Mouse (Mus musculus) heart, postnatal 36 days (tissue): ENCODE results near the gene Ptpru. TPM values are rescaled to one million over a fixed set of nuclear protein-coding genes. Genes with fewer than 3 reads are reported as not detected.
"Not testable (repeated sequence)": the region's sequence is repeated elsewhere in the genome, so short reads cannot be mapped to it uniquely, and the experiment has no call there.

Experiments used
- DNase-seq, 2 experiments: peaks; one replicate each; pipeline ENCODE4 v3.0.0; 2021 to 2022
- intact Hi-C: fragments of 180-260 bp; cut with DNase I; formaldehyde crosslinking; loops from one replicate; pipeline ENCODE4 v1.15.1; 2025
- total RNA-seq, 2 experiments: library from RNA; stranded (reverse); gene quantifications; 2 replicates each; pipeline ENCODE4 v1.2.3; 2021

Ptpru gene
- total RNA-seq, 2 experiments from 2014 or later = 4.3 to 5.9 TPM

GRCm38 (mm10) chr4:131836891-131837491 lies 1.1 kb downstream of the Ptpru start:
- DNase-seq = peak; percentile 51 to 64
- intact Hi-C loops = loop anchor here (5.0 to 10.0 kb wide), 2 partner anchors 405 to 472 kb away; no protein-coding TSS in a partner anchor

- intact Hi-C loops = loop anchor here (5.0 to 10.0 kb wide), 2 partner anchors 404 to 472 kb away; no protein-coding TSS in a partner anchor
- DNase-seq = peak; percentile 40 to 53
These were observed 1.7 kb downstream of the Ptpru start for GRCm38 (mm10) chr4:131836351-131836881.

GRCm38 (mm10) chr4:131833971-131834609 lies 4.0 kb downstream of the Ptpru start:
- peak in 1 of 2 experiments; percentile 23 for DNase-seq

GRCm38 (mm10) chr4:131832759-131833407 lies 5.2 kb downstream of the Ptpru start:
- no peak for DNase-seq
- intact Hi-C loops = loop anchor here (10.0 kb wide), 1 partner anchor 468 kb away; no protein-coding TSS in a partner anchor

More at GRCm38 (mm10) chr4:131833971-131834609, 4.0 kb downstream of the Ptpru start:
- intact Hi-C loops = loop anchor here (10.0 kb wide), 1 partner anchor 469 kb away; no protein-coding TSS in a partner anchor

- DNase-seq = no peak
- intact Hi-C loops = loop anchor here (10.0 kb wide), 1 partner anchor 467 kb away; no protein-coding TSS in a partner anchor
These were observed 6.5 kb downstream of the Ptpru start for GRCm38 (mm10) chr4:131831546-131832045.

- DNase-seq = no peak
- intact Hi-C loops = no loop called here
These were observed 9.0 kb downstream of the Ptpru start for GRCm38 (mm10) chr4:131829123-131829522.

GRCm38 (mm10) chr4:131826905-131827304 lies 11.2 kb downstream of the Ptpru start:
- no peak for DNase-seq
- intact Hi-C loops = no loop called here

- DNase-seq = peak; percentile 56 to 59
- intact Hi-C loops = no loop called here
These were observed 12.3 kb downstream of the Ptpru start for GRCm38 (mm10) chr4:131825830-131826229.

- intact Hi-C loops = no loop called here
- no peak for DNase-seq
These were observed 13.1 kb downstream of the Ptpru start for GRCm38 (mm10) chr4:131824939-131825338.

GRCm38 (mm10) chr4:131822583-131822982 lies 15.5 kb downstream of the Ptpru start:
- no peak for DNase-seq
- intact Hi-C loops = no loop called here

GRCm38 (mm10) chr4:131821161-131821731 lies 16.8 kb downstream of the Ptpru start:
- intact Hi-C loops = no loop called here
- DNase-seq = no peak

- DNase-seq = no peak
- intact Hi-C loops = no loop called here
These were observed 19.2 kb downstream of the Ptpru start for GRCm38 (mm10) chr4:131818926-131819325.

- intact Hi-C loops = no loop called here
- no peak for DNase-seq
These were observed 22.3 kb downstream of the Ptpru start for GRCm38 (mm10) chr4:131815774-131816173.

- intact Hi-C loops = no loop called here
- no peak for DNase-seq
These were observed 23.2 kb downstream of the Ptpru start for GRCm38 (mm10) chr4:131814869-131815268.

- no peak for DNase-seq
- intact Hi-C loops = no loop called here
These were observed 24.3 kb downstream of the Ptpru start for GRCm38 (mm10) chr4:131813798-131814197.

- no peak for DNase-seq
- intact Hi-C loops = no loop called here
These were observed 25.6 kb downstream of the Ptpru start for GRCm38 (mm10) chr4:131812458-131812857.

- no peak for DNase-seq
These were observed 32.8 kb downstream of the Ptpru start for GRCm38 (mm10) chr4:131805255-131805654.

GRCm38 (mm10) chr4:131804732-131805131 lies 33.4 kb downstream of the Ptpru start:
- intact Hi-C loops, DNase-seq: not testable (repeated sequence)

More at GRCm38 (mm10) chr4:131805255-131805654, 32.8 kb downstream of the Ptpru start:
- intact Hi-C loops = no loop called here

- DNase-seq = no peak
- intact Hi-C loops = no loop called here
These were observed 34.2 kb downstream of the Ptpru start for GRCm38 (mm10) chr4:131803846-131804245.

- no peak for DNase-seq
- intact Hi-C loops = loop anchor here (5.0 kb wide), 1 partner anchor 827 kb away; no protein-coding TSS in a partner anchor
These were observed 39.1 kb downstream of the Ptpru start for GRCm38 (mm10) chr4:131798968-131799367.
